Mouse (Mus musculus) kidney, embryonic 16.5 days (tissue): ENCODE data around the gene Dop1a. TPM values are rescaled to one million over a fixed set of nuclear protein-coding genes. Genes with fewer than 3 reads are reported as not detected.

Experiments used
- ATAC-seq: fragments of 200-750 bp; cut with Nextera tagmentation; 2 replicates; pipeline ENCODE4 v1.8.0; 2017; ENCODE audit warnings: moderate TSS enrichment; ENCODE audit not compliant: low FRiP score, low TSS enrichment
- H3K27ac ChIP-seq: fragments of 300-500 bp; sonication (generic); 2 replicates; pipeline ENCODE4 v1.5.1; 2014; ENCODE audit warnings: low read length
- H3K27me3 ChIP-seq: fragments of 300-500 bp; sonication (generic); 2 replicates; pipeline ENCODE4 v1.6.1; 2014; ENCODE audit warnings: low read length, control low read depth, mixed read lengths; ENCODE audit not compliant: insufficient read depth
- H3K36me3 ChIP-seq: fragments of 300-500 bp; sonication (generic); 2 replicates; pipeline ENCODE4 v1.6.1; 2014; ENCODE audit warnings: low read length, control low read depth, mixed read lengths; ENCODE audit not compliant: insufficient read depth
- H3K4me1 ChIP-seq: fragments of 300-500 bp; sonication (generic); 2 replicates; pipeline ENCODE4 v1.6.1; 2014; ENCODE audit warnings: low read length, control low read depth, mixed read lengths; ENCODE audit not compliant: insufficient read depth
- H3K4me2 ChIP-seq: fragments of 300-500 bp; sonication (generic); replicated peaks from 2 replicates; pipeline ENCODE4 v1.6.1; 2014; ENCODE audit warnings: low read depth, low read length
- H3K4me3 ChIP-seq: fragments of 300-500 bp; sonication (generic); 2 replicates; pipeline ENCODE4 v1.5.1; 2014; ENCODE audit warnings: mild to moderate bottlenecking, low read length
- H3K9ac ChIP-seq: fragments of 300-500 bp; sonication (generic); replicated peaks from 2 replicates; pipeline ENCODE4 v1.6.1; 2014; ENCODE audit warnings: low read length
- H3K9me3 ChIP-seq: fragments of 300-500 bp; sonication (generic); 2 replicates; pipeline ENCODE4 v1.6.1; 2016; ENCODE audit warnings: low read length, control low read depth
- WGBS: fragments of 180-500 bp; shearing (Covaris S2); extraction: QIAGEN DNeasy Blood & Tissue Kit; methylation state at CpG from one replicate; pipeline ENCODE4 v1.1.7; 2014; 5-methylcytosine and 5-hydroxymethylcytosine counted together
- polyA plus RNA-seq: library from polyadenylated mRNA; unstranded; fragments of >200 nt; fragmentation: Nextera tagmentation; extraction: Ambion mirVana; gene quantifications from 2 replicates; pipeline ENCODE4 v1.2.1, GENCODE M21; 2015

Dop1a gene
- polyA plus RNA-seq, 1 experiment from 2014 or later, result 10.9 TPM

DNA sequence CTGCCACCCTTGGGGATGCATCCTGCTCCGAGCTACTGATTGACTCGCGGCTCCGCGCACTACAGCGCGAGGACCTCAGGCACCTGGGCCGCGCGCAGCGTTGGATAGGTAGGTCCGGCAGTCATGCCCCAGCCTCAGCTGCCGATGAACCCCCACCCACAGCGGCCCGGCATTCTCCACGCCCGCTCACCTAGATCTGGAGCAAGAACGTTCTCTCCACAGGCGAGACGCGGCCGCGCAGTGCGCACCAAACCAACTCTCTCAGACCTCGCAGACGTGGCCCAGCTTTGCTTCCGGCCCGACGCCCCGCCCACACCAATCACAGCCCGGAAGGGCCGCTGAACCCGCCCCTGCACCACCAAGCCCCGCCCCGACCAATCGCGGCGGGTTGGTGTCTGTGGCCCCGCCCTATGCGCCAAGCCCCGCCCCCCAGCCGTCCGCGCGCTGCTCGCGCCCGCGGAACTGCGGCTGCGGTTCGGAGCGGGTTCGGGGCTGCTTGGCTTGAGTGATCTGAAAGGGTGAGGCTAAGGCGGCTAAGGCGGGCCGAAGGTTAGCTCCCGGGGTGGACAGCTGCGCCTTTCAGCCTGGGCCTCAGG lies 104.7 kb downstream of the Dop1a start, which contains the start of the genes Pgm3 and Rwdd2a:
TSS of gene Pgm3 (minus strand) at position 303 of the 596 bp plus-strand sequence.
TSS of gene Rwdd2a (plus strand) at position 452 of the 596 bp plus-strand sequence.
- no peaks in the 10 kb centered on the region for H3K9me3 ChIP-seq
- H3K27ac ChIP-seq, result peak within 1 kb of the TSS; percentile 82
- peaks cover 9% of the 10 kb centered on the region for H3K4me1 ChIP-seq
- peak; percentile 98 for ATAC-seq
- H3K27me3 ChIP-seq, result no peaks in the 10 kb centered on the region
- peak within 1 kb of the TSS; percentile 93 for H3K4me2 ChIP-seq
- peak within 1 kb of the TSS; percentile 87 for H3K4me3 ChIP-seq
- peaks cover 10% of the 10 kb centered on the region; the same call in 1 of the 2 replicates for H3K36me3 ChIP-seq
- WGBS, result under 1% methylated on average over 59 of the region's 59 CpGs
- peak within 1 kb of the TSS; percentile 84 for H3K9ac ChIP-seq

DNA sequence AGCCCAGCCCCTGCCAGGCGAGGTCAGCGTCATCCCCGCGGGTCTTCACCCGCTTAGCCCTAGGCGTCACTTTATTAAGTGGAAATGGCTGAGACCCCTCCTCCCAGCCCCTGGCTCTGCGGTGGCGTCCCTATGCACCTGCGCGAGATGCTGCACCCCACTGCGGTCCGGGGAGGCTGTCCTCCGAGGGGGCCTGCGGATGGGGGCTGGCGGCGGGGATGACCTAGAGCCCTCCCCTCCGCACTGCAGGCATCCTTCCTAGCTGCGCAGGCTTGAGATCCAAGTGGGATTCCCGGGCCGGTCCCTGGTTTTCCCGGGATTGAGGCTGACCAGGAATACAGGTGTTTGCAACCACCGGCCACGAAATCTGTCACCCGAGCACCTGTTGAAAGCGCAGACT lies 105.2 kb downstream of the Dop1a start:
- WGBS, result 1% methylated on average over 25 of the region's 25 CpGs
- peak overlapping the region; percentile 87 for H3K4me3 ChIP-seq
- no peaks in the 10 kb centered on the region for H3K9me3 ChIP-seq
- peaks cover 9% of the 10 kb centered on the region for H3K4me1 ChIP-seq
- H3K27ac ChIP-seq, result no peak overlapping the region
- no peaks in the 10 kb centered on the region for H3K27me3 ChIP-seq
- no peak for ATAC-seq
- H3K9ac ChIP-seq, result peak overlapping the region; percentile 70
- H3K36me3 ChIP-seq, result peaks cover 7% of the 10 kb centered on the region; the same call in 1 of the 2 replicates
- H3K4me2 ChIP-seq, result peak overlapping the region; percentile 93

DNA sequence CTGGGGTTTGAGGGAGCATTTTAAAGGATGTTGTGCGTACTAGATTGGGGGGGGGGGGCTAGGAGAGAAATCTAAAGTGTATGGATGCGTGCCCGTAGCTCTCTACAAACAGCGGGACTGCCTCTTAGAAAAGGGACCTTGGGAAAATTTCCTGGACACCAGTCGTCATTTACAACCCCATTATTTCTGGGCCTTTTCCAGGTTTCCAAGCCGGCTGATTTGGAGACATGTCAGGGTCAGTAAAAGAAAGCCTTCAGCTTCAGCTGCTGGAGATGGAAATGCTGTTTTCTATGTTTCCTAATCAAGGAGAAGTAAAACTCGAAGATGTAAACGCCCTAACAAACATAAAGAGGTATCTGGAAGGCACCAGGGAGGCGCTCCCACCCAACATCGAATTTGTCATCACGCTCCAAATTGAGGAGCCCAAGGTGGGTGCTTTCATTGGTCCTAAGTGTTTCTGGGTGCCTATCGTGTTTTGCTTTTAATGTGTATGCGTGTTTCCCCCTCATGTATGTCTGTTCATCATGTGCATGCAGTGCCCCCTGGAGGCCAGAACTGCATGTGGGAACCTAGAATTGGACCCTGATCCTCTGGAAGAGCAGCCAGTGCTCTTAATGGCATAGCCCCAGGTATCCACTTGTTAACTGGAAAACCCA lies 105.8 kb downstream of the Dop1a start:
- Histone ChIP-seq H3K27ac (no peak overlapping the region), H3K9ac (peak overlapping the region; percentile 70; the same call in 1 of the 2 replicates), H3K27me3 (no peaks in the 10 kb centered on the region), H3K36me3 (peaks cover 7% of the 10 kb centered on the region; the same call in 1 of the 2 replicates), H3K4me3 (peak overlapping the region; percentile 87), H3K9me3 (no peaks in the 10 kb centered on the region), H3K4me1 (peaks cover 9% of the 10 kb centered on the region), H3K4me2 (peak overlapping the region; percentile 93)
- WGBS, result 8% methylated on average over 13 of the region's 13 CpGs
- no peak for ATAC-seq

DNA sequence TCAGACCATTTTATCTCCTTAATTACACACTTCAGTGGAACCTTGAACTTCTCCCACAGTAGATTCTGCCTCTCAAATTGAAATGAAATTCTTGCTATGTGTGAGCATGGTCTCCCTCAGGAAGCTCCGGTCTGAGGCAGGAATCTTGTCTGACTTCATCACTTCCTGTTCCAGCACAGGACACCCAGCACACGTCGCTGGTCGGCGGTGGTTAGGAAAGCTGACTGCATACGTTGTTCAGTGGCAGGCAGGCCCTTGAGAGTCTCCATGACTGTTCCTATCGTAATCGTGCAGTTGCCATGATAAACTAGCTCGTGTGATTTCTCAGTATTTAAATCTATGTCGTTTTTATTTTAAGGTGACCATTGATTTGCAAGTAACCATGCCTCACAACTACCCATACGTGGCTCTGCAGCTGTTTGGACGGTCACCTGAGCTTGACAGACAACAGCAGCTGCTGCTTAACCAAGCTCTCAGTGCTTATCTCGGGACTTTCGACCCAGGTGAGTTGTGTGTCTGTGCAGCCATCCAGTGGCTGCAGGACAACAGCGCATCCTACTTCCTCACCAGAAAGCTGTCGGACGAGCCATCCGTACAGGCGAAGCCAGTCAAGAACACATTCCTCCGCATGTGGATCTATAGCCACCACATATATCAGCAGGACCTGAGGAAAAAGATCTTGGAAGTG lies 106.8 kb downstream of the Dop1a start:
- no peak overlapping the region for H3K9ac ChIP-seq
- peaks cover 9% of the 10 kb centered on the region for H3K4me1 ChIP-seq
- H3K4me3 ChIP-seq, result no peak overlapping the region
- 71% methylated on average over 20 of the region's 20 CpGs for WGBS
- 0 out of 2 replicates have a peak, but pooled peaks cover 2% of the 10 kb centered on the region for H3K9me3 ChIP-seq
- no peak overlapping the region for H3K4me2 ChIP-seq
- H3K27me3 ChIP-seq, result no peaks in the 10 kb centered on the region
- H3K27ac ChIP-seq, result no peak overlapping the region
- peaks cover 6% of the 10 kb centered on the region; the same call in 1 of the 2 replicates for H3K36me3 ChIP-seq
- no peak for ATAC-seq

DNA sequence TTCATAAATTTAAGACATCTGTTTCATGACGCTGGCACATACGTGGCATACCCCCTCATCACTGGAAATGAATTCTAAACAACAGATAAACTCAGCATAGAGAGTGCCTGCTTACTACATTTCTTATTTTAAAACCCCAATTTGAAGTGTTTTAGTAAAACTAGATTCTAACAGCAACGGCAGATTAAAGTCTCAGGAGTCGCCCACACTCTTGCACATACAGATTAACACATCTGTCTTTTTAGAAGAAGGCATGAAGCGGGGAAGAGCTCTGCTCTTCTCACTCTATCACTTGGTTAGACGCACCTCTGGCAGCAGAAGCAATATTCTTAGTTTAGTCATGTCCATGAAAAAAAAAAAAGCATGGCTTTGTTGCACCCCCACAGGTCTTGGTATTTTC lies 108.2 kb downstream of the Dop1a start:
- no peak overlapping the region for H3K27ac ChIP-seq
- no peaks in the 10 kb centered on the region for H3K27me3 ChIP-seq
- no peaks in the 10 kb centered on the region for H3K36me3 ChIP-seq
- no peak overlapping the region for H3K4me2 ChIP-seq
- H3K4me3 ChIP-seq, result no peak overlapping the region
- H3K4me1 ChIP-seq, result peaks cover 8% of the 10 kb centered on the region
- 89% methylated on average over 6 of the region's 6 CpGs for WGBS
- 0 out of 2 replicates have a peak, but pooled peaks cover 2% of the 10 kb centered on the region for H3K9me3 ChIP-seq
- no peak overlapping the region for H3K9ac ChIP-seq
- ATAC-seq, result no peak

DNA sequence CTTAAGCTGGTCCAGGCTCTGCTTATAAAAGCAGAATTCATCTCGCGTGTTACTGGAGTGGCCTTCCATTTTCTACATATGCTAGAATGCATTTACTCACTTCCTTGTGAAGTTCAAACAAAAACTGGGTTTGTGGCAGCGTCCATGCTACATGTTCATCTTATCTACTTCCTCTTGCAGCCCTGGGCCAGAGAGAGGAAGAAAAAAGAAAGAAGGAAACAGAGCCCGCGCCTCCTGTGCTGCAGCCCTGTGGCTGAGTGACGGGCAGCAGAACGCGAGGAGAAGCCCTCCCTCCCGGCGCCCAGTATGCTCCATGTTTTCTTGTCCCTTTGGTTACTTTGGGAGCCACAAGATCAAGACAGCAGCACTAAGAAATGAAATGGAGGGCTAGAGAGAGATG lies 112.7 kb downstream of the Dop1a start:
- no peak for ATAC-seq
- Histone ChIP-seq H3K9me3 (0 out of 2 replicates have a peak, but pooled peaks cover 2% of the 10 kb centered on the region), H3K4me2 (no peak overlapping the region), H3K27me3 (no peaks in the 10 kb centered on the region), H3K4me1 (no peaks in the 10 kb centered on the region), H3K4me3 (no peak overlapping the region), H3K36me3 (no peaks in the 10 kb centered on the region), H3K9ac (no peak overlapping the region), H3K27ac (no peak overlapping the region)
- WGBS, result 75% methylated on average over 10 of the region's 10 CpGs

DNA sequence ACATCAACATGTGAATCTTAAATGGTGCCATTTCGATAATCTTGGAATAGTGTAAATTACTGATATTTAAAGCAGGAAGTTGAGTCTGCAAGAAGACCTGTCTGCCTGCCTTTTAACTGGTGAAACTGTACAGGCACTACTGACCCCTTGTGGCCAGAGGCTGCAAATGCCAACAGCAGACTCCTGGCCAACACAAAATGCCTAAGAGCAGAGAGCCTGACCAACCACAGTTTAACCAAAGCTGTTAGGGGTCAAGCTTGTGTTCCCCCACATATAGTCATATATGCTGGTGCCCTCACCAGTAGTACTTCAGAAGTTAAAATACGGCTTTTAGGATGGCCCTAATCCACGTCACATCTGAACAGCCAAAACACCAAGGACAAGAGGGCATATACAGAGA lies 116.8 kb downstream of the Dop1a start:
- no peak overlapping the region for H3K4me3 ChIP-seq
- no peaks in the 10 kb centered on the region for H3K27me3 ChIP-seq
- no peak overlapping the region for H3K4me2 ChIP-seq
- peak; percentile 63; the same call in 1 of the 2 replicates for ATAC-seq
- no peaks in the 10 kb centered on the region for H3K36me3 ChIP-seq
- H3K27ac ChIP-seq, result no peak overlapping the region
- H3K9ac ChIP-seq, result no peak overlapping the region
- no peaks in the 10 kb centered on the region for H3K9me3 ChIP-seq
- WGBS, result 61% methylated on average over 3 of the region's 3 CpGs
- H3K4me1 ChIP-seq, result no peaks in the 10 kb centered on the region

DNA sequence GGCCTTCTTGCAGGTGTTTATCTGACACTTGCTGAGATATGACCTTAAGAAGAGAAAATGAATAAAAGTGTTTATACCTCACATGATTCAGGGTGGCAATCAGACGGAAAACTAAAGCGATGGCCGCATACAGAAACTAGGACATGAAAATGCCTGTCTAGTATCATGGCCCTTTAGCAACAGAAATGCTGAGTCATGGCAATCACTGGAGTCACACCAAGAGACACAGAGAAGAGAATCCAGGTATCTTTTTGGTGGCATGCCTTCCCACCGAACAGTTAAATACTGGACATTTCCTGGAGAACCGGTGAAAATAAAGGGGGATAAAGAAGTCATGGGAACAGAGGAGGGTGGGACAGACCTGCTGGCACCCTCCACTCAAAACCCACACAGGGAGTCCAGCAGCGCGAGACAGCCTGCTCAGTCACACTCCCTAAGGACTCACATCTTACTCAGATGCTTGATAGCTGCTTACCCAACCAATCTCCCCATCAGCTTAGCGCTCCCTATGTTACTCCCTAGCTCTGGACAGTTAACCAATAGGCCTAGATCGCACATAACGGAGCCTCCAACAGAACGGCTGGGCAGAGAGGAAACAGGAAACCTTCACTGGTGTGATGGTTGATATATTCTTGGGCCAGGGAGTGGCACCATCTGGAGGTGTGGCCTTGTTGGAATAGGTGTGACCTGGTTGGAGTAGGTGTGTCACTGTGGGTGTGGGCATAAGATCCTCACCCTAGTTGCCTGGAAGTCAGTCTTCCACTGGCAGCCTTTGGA lies 120.3 kb downstream of the Dop1a start:
- WGBS, result 88% methylated on average over 11 of the region's 11 CpGs

More for the DNA sequence above, 120.3 kb downstream of the Dop1a start:
- Histone ChIP-seq H3K27me3 (no peaks in the 10 kb centered on the region), H3K9ac (no peak overlapping the region), H3K4me3 (no peak overlapping the region), H3K36me3 (no peaks in the 10 kb centered on the region), H3K4me1 (no peaks in the 10 kb centered on the region), H3K4me2 (no peak overlapping the region), H3K27ac (no peak overlapping the region), H3K9me3 (no peaks in the 10 kb centered on the region)
- ATAC-seq, result no peak
